Mouse (Mus musculus) stomach, postnatal 0 days (tissue): ENCODE data around the gene Fgfbp1. TPM values are rescaled to one million over a fixed set of nuclear protein-coding genes. Genes with fewer than 3 reads are reported as not detected.

Source experiments
- ATAC-seq: fragments of 200-750 bp; cut with Nextera tagmentation; 2 replicates; pipeline ENCODE4 v1.8.0; 2017; ENCODE audit not compliant: low FRiP score, low TSS enrichment
- DNase-seq: peaks from one replicate; pipeline ENCODE4 v3.0.0-alpha.2; 2016; ENCODE audit warnings: low spot score
- H3K27ac ChIP-seq: fragments of 300-500 bp; sonication (generic); replicated peaks from 2 replicates; pipeline ENCODE4 v1.5.1; 2014; ENCODE audit warnings: mild to moderate bottlenecking, control low read depth
- H3K27me3 ChIP-seq: fragments of 300-500 bp; sonication (generic); 2 replicates; pipeline ENCODE4 v1.6.1; 2014; ENCODE audit warnings: low read length; ENCODE audit not compliant: control insufficient read depth, insufficient read depth
- H3K36me3 ChIP-seq: fragments of 300-500 bp; sonication (generic); 2 replicates; pipeline ENCODE4 v1.6.1; 2014; ENCODE audit warnings: low read length, mixed read lengths; ENCODE audit not compliant: control insufficient read depth, insufficient read depth
- H3K4me1 ChIP-seq: fragments of 300-500 bp; sonication (generic); replicated peaks from 2 replicates; pipeline ENCODE4 v1.6.1; 2014; ENCODE audit warnings: antibody characterized with exemption; ENCODE audit not compliant: control insufficient read depth, insufficient read depth
- H3K4me2 ChIP-seq: fragments of 300-500 bp; sonication (generic); replicated peaks from 2 replicates; pipeline ENCODE4 v1.6.1; 2014; ENCODE audit warnings: low read depth, mild to moderate bottlenecking, control low read depth, moderate library complexity
- H3K4me3 ChIP-seq: fragments of 300-500 bp; sonication (generic); 2 replicates; pipeline ENCODE4 v1.5.1; 2014; ENCODE audit warnings: low read depth, low read length, control low read depth
- H3K9ac ChIP-seq: fragments of 300-500 bp; sonication (generic); 2 replicates; pipeline ENCODE4 v1.6.1; 2014; ENCODE audit warnings: mild to moderate bottlenecking, low read length, control low read depth, mixed read lengths
- H3K9me3 ChIP-seq: fragments of 300-500 bp; sonication (generic); 2 replicates; pipeline ENCODE4 v1.6.1; 2016; ENCODE audit warnings: low read length; ENCODE audit not compliant: control insufficient read depth
- CTCF ChIP-seq: IDR thresholded peaks from 2 replicates; pipeline ENCODE4 v1.5.1; 2016; ENCODE audit warnings: antibody characterized with exemption, low read depth, mild to moderate bottlenecking, moderate library complexity
- EP300 ChIP-seq: optimal IDR thresholded peaks from 2 replicates; pipeline ENCODE3; 2016; ENCODE audit warnings: antibody characterized with exemption
- WGBS: fragments of 180-500 bp; shearing (Covaris S2); extraction: QIAGEN DNeasy Blood & Tissue Kit; methylation state at CpG from one replicate; pipeline ENCODE4 v1.1.7; 2014; 5-methylcytosine and 5-hydroxymethylcytosine counted together
- polyA plus RNA-seq: library from polyadenylated mRNA; unstranded; fragments of >200 nt; fragmentation: Nextera tagmentation; extraction: Ambion mirVana; gene quantifications from 2 replicates; pipeline ENCODE4 v1.2.1, GENCODE M21; 2015

The Fgfbp1 gene
- 312 and 346 TPM in 2 replicates for polyA plus RNA-seq

DNA sequence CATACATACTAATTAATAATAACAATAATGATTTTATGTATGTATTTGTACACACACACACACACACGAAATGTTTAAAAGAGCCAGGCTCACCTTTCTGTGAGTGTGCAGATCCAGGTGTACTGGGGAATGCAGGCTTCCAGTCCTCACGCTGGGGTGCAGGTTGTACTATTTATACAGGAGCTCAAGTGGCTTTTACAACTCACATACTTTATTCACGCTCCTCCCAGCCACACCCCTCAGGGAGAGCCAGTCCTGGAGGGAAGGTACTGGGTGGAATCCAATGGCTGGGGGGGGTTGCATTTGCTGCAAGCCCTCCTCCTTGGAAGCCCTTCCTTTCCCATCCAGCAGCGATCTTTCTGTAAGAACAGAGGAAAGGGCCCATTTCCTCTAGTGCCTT lies at the start of gene Fgfbp1:
TSS of gene Fgfbp1 (minus strand) at position 160 of the 400 bp plus-strand sequence.
- Histone ChIP-seq H3K27me3 (no peaks in the 10 kb centered on the region), H3K27ac (peak within 1 kb of the TSS; percentile 70), H3K9me3 (no peaks in the 10 kb centered on the region), H3K4me2 (peak within 1 kb of the TSS; percentile 48), H3K36me3 (no peaks in the 10 kb centered on the region), H3K4me3 (peak within 1 kb of the TSS; percentile 37), H3K4me1 (no peaks in the 10 kb centered on the region; the same call in 1 of the 2 replicates), H3K9ac (peak within 1 kb of the TSS; percentile 43)
- DNase-seq (peak; percentile 85), ATAC-seq (peak; percentile 87)
- TF ChIP-seq EP300 = no peak
- no peak for TF ChIP-seq CTCF
- WGBS = 35% methylated on average over 4 of the region's 4 CpGs

DNA sequence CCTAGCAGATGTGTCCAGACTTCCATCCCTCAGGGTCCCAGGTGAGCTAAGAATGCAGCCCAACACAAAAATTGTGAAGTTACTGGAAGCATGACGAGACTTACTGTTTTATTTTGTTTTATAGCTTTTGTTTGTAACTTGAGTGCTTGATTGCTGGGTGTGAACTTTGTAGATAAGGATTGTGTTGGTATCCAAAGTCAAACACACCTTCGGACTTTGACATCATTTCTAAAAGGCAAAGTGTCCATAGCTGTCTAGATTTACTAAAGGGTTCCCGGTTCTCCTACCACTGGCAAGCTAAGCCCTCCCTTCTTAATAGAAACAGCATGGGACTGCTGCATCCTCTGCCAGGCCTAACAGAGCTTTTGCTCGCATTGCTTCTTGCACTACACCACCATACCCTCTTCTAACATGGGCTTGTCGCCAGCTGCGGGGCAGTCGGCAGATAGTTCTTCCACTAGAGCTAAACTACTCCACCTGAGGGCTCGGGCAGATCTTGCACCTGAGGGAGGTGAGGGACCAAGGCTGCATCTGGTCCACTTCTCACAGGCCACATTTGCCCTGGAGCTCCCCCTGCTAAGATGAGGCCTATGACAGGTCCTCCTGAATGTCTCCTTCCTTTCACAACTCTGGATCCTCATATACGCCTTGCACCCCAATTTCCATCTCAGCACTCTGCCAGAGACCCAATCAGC lies 16.9 kb upstream of the Fgfbp1 start:
- ATAC-seq (peak; percentile 71; the same call in 1 of the 2 replicates), DNase-seq (peak; percentile 32)
- no peak overlapping the region for H3K4me2 ChIP-seq
- WGBS = 79% methylated on average over 9 of the region's 9 CpGs
- H3K4me3 ChIP-seq = no peak overlapping the region
- H3K4me1 ChIP-seq = no peaks in the 10 kb centered on the region
- no peaks in the 10 kb centered on the region for H3K9me3 ChIP-seq
- H3K9ac ChIP-seq = no peak overlapping the region
- H3K36me3 ChIP-seq = no peaks in the 10 kb centered on the region
- no peaks in the 10 kb centered on the region for H3K27me3 ChIP-seq
- no peak for TF ChIP-seq CTCF
- no peak for TF ChIP-seq EP300
- no peak overlapping the region for H3K27ac ChIP-seq

DNA sequence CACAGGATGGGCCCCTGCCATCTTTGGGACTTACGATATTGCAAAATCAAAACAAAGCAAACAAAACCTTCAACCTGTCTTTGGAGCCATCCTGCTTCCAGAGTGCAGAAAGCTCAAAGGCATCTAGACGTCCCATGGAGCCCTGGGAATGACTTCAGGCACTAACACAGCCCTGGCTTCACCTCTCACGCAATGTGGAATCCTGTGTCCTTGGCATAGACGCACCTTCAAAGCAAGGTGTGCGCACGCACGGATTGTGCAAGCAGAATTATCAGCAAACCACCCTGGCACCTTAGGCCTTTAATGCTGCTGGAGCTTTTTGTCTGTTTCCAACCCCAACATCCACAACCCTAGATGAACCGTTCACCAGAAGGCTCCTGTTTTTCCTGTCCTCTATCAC lies 16.0 kb upstream of the Fgfbp1 start:
- H3K4me2 ChIP-seq = no peak overlapping the region
- no peak for ATAC-seq

DNA sequence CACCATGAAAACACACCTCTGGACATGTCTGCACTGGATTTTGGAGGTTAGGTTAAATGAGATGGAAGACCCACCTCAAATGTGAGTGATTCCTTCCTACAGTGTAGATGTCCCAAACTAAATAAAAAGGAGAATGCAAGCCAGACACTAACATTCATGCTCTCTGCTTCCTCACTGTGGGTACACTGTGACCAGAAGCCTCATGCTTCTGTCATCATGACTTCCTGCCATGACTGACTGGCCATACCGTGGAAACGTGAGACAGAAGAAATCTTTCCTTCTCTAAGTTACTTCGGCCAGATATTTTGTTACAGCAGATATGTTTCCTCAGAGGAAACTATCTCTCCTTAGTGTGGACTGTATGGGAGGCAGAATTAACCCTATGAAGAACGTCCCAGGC lies 14.6 kb upstream of the Fgfbp1 start:
- WGBS = 75% methylated on average over 4 of the region's 4 CpGs
- Histone ChIP-seq H3K9ac (no peak overlapping the region), H3K4me3 (no peak overlapping the region), H3K9me3 (no peaks in the 10 kb centered on the region), H3K27ac (no peak overlapping the region), H3K27me3 (no peaks in the 10 kb centered on the region), H3K4me2 (no peak overlapping the region), H3K36me3 (no peaks in the 10 kb centered on the region), H3K4me1 (no peaks in the 10 kb centered on the region)
- ATAC-seq = no peak
- DNase-seq = no peak
- TF ChIP-seq CTCF = no peak
- no peak for TF ChIP-seq EP300

More for the DNA sequence above, 16.0 kb upstream of the Fgfbp1 start:
- no peaks in the 10 kb centered on the region for H3K27me3 ChIP-seq
- no peak overlapping the region for H3K9ac ChIP-seq
- H3K27ac ChIP-seq = no peak overlapping the region
- no peaks in the 10 kb centered on the region for H3K4me1 ChIP-seq
- peak; percentile 37 for DNase-seq
- H3K4me3 ChIP-seq = no peak overlapping the region
- TF ChIP-seq EP300 = no peak
- no peak for TF ChIP-seq CTCF
- H3K9me3 ChIP-seq = no peaks in the 10 kb centered on the region
- H3K36me3 ChIP-seq = no peaks in the 10 kb centered on the region
- WGBS = 78% methylated on average over 8 of the region's 8 CpGs

DNA sequence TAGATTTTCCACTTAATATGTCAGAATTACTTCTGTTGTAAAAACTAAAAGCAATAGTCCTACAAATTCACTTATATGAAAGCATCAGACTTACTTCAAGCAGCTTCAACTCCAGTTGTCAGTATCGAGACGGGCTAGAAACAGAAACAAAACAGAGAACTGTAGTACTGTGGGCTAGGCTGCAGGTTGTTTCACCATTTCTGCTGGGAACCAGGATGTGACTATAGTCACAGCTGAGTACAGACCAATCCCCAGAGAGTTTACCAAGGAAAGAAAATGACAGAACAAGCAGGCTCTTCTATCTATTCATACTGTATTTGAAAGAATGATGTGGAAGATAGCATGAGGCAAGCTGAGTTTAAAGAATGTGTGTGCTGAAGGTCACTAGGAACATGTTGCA lies 13.4 kb upstream of the Fgfbp1 start:
- Histone ChIP-seq H3K4me3 (no peak overlapping the region), H3K9me3 (no peaks in the 10 kb centered on the region), H3K4me2 (no peak overlapping the region), H3K27ac (no peak overlapping the region), H3K9ac (no peak overlapping the region), H3K27me3 (no peaks in the 10 kb centered on the region), H3K36me3 (no peaks in the 10 kb centered on the region), H3K4me1 (no peaks in the 10 kb centered on the region)
- ATAC-seq (no peak), DNase-seq (no peak)
- 77% methylated on average over 2 of the region's 2 CpGs for WGBS
- TF ChIP-seq EP300 (no peak), CTCF (no peak)

DNA sequence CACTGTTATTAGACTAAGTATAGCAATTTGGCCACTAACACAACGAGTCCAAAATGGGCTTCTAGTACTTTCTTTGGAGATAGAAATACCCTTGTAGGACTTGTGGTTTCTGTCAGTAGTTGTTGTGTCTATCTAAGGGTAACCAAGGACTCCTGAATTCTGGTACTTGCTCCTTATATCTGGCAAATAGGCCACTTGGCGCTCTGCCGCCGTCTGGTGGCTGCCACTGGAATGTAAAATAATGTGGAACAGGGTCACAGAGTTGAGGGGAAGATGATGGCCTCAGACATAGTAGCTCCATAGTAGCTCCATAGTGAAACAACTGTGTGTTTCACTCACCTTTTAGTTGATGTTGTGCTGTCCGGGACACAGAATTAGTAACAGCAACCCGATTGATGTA lies 8.7 kb upstream of the Fgfbp1 start:
- Histone ChIP-seq H3K4me2 (no peak overlapping the region), H3K36me3 (no peaks in the 10 kb centered on the region), H3K4me3 (no peak overlapping the region), H3K9me3 (no peaks in the 10 kb centered on the region), H3K27me3 (no peaks in the 10 kb centered on the region), H3K9ac (no peak overlapping the region), H3K4me1 (no peaks in the 10 kb centered on the region), H3K27ac (no peak overlapping the region)
- TF ChIP-seq EP300 (no peak), CTCF (peak; percentile 93)
- DNase-seq (peak; percentile 74), ATAC-seq (peak; percentile 43; the same call in 1 of the 2 replicates)
- WGBS = 56% methylated on average over 6 of the region's 6 CpGs
